Mouse (Mus musculus): ENCODE data around the gene Syt15. TPM values are rescaled to one million over a fixed set of nuclear protein-coding genes. Genes with fewer than 3 reads are reported as not detected.
A peak's percentile ranks its signal among the peaks of the same experiment; 100 is the strongest.

Gene Syt15
- polyA plus RNA-seq, 1 experiment from 2014 or later: 0.05 TPM

- WGBS: 66% methylated on average over 4 of the region's 4 CpGs
- no peak for DNase-seq (ENCODE audit: low spot score)
- no peak overlapping the region for H3K4me3 ChIP-seq
- H3K27ac ChIP-seq: no peak overlapping the region
- no peaks in the 10 kb centered on the region for H3K36me3 ChIP-seq
- no peaks in the 10 kb centered on the region for H3K27me3 ChIP-seq (ENCODE audit: low read depth, poor library complexity, severe bottlenecking)
- H3K9me3 ChIP-seq (replicated peaks): no peaks in the 10 kb centered on the region
- H3K4me1 ChIP-seq: no peaks in the 10 kb centered on the region
Observed at GRCm38 (mm10) chr14:34209080-34209479, 10.3 kb upstream of the Syt15 start.

- no peak overlapping the region for H3K27ac ChIP-seq
- H3K4me3 ChIP-seq: no peak overlapping the region
- WGBS: 90% methylated on average over 4 of the region's 4 CpGs
- H3K4me1 ChIP-seq: no peaks in the 10 kb centered on the region
- H3K36me3 ChIP-seq: no peaks in the 10 kb centered on the region
- H3K27me3 ChIP-seq (ENCODE audit: low read depth, poor library complexity, severe bottlenecking): no peaks in the 10 kb centered on the region
- H3K9me3 ChIP-seq (replicated peaks): no peaks in the 10 kb centered on the region
- no peak for DNase-seq (ENCODE audit: low spot score)
Observed at GRCm38 (mm10) chr14:34209942-34210341, 9.5 kb upstream of the Syt15 start.

GRCm38 (mm10) chr14:34215451-34216127 is 3.8 kb upstream of the Syt15 start:
- H3K9me3 ChIP-seq (replicated peaks): no peaks in the 10 kb centered on the region
- H3K4me3 ChIP-seq: no peak overlapping the region
- no peak for DNase-seq (ENCODE audit: low spot score)
- H3K4me1 ChIP-seq: peaks cover 7% of the 10 kb centered on the region
- no peaks in the 10 kb centered on the region for H3K36me3 ChIP-seq
- no peak overlapping the region for H3K27ac ChIP-seq
- peaks cover 28% of the 10 kb centered on the region for H3K27me3 ChIP-seq (ENCODE audit: low read depth, poor library complexity, severe bottlenecking)
- 77% methylated on average over 6 of the region's 6 CpGs for WGBS

- Histone ChIP-seq H3K4me1 (peaks cover 7% of the 10 kb centered on the region), H3K36me3 (no peaks in the 10 kb centered on the region), H3K27ac (0 out of 2 replicates have a peak overlapping the region, but pooled peaks have one; percentile 40), H3K27me3 (ENCODE audit: low read depth, poor library complexity, severe bottlenecking) (peaks cover 48% of the 10 kb centered on the region), H3K9me3 (replicated peaks) (no peaks in the 10 kb centered on the region), H3K4me3 (peak overlapping the region; percentile 51)
- DNase-seq (ENCODE audit: low spot score): peak; percentile 44
- WGBS: 3% methylated on average over 29 of the region's 29 CpGs
Observed at GRCm38 (mm10) chr14:34219786-34220198, 397 bp downstream of the Syt15 start.

- Histone ChIP-seq H3K4me1 (peaks cover 7% of the 10 kb centered on the region), H3K27ac (no peak overlapping the region), H3K36me3 (no peaks in the 10 kb centered on the region), H3K27me3 (ENCODE audit: low read depth, poor library complexity, severe bottlenecking) (peaks cover 48% of the 10 kb centered on the region), H3K4me3 (no peak overlapping the region), H3K9me3 (replicated peaks) (no peaks in the 10 kb centered on the region)
- WGBS: 78% methylated on average over 5 of the region's 5 CpGs
- DNase-seq (ENCODE audit: low spot score): no peak
Observed at GRCm38 (mm10) chr14:34220426-34220825, 1.0 kb downstream of the Syt15 start.

GRCm38 (mm10) chr14:34221416-34222077 is 2.2 kb downstream of the Syt15 start:
- H3K27me3 ChIP-seq (ENCODE audit: low read depth, poor library complexity, severe bottlenecking): peaks cover 48% of the 10 kb centered on the region
- no peak for DNase-seq (ENCODE audit: low spot score)
- no peak overlapping the region for H3K4me3 ChIP-seq
- H3K27ac ChIP-seq: no peak overlapping the region
- peaks cover 9% of the 10 kb centered on the region for H3K4me1 ChIP-seq
- no peaks in the 10 kb centered on the region for H3K9me3 ChIP-seq (replicated peaks)
- no peaks in the 10 kb centered on the region for H3K36me3 ChIP-seq
- 73% methylated on average over 5 of the region's 5 CpGs for WGBS

GRCm38 (mm10) chr14:34223362-34223898 is 4.0 kb downstream of the Syt15 start:
- WGBS: 71% methylated on average over 5 of the region's 5 CpGs
- Histone ChIP-seq H3K4me1 (peaks cover 13% of the 10 kb centered on the region), H3K27ac (no peak overlapping the region), H3K36me3 (no peaks in the 10 kb centered on the region), H3K9me3 (replicated peaks) (no peaks in the 10 kb centered on the region), H3K4me3 (no peak overlapping the region), H3K27me3 (ENCODE audit: low read depth, poor library complexity, severe bottlenecking) (peaks cover 41% of the 10 kb centered on the region)
- no peak for DNase-seq (ENCODE audit: low spot score)

- H3K9me3 ChIP-seq (replicated peaks): no peaks in the 10 kb centered on the region
- 88% methylated on average over 9 of the region's 9 CpGs for WGBS
- peaks cover 16% of the 10 kb centered on the region for H3K27me3 ChIP-seq (ENCODE audit: low read depth, poor library complexity, severe bottlenecking)
Observed at GRCm38 (mm10) chr14:34225986-34226385, 6.6 kb downstream of the Syt15 start.

GRCm38 (mm10) chr14:34226566-34226965 is 7.2 kb downstream of the Syt15 start:
- H3K9me3 ChIP-seq (replicated peaks): no peaks in the 10 kb centered on the region
- WGBS: 85% methylated on average over 4 of the region's 4 CpGs
- peaks cover 7% of the 10 kb centered on the region; the same call in 1 of the 2 replicates for H3K4me1 ChIP-seq
- no peaks in the 10 kb centered on the region for H3K36me3 ChIP-seq
- no peak overlapping the region for H3K4me3 ChIP-seq
- peak overlapping the region; percentile 30; the same call in 1 of the 2 replicates for H3K27ac ChIP-seq
- H3K27me3 ChIP-seq (ENCODE audit: low read depth, poor library complexity, severe bottlenecking): peaks cover 10% of the 10 kb centered on the region
- no peak for DNase-seq (ENCODE audit: low spot score)

More at GRCm38 (mm10) chr14:34225986-34226385, 6.6 kb downstream of the Syt15 start:
- 0 out of 2 replicates have a peak overlapping the region, but pooled peaks have one; percentile 30 for H3K27ac ChIP-seq
- DNase-seq (ENCODE audit: low spot score): no peak
- H3K4me3 ChIP-seq: no peak overlapping the region
- H3K36me3 ChIP-seq: no peaks in the 10 kb centered on the region
- peaks cover 7% of the 10 kb centered on the region; the same call in 1 of the 2 replicates for H3K4me1 ChIP-seq

GRCm38 (mm10) chr14:34227981-34228380 is 8.6 kb downstream of the Syt15 start:
- no peaks in the 10 kb centered on the region for H3K27me3 ChIP-seq (ENCODE audit: low read depth, poor library complexity, severe bottlenecking)
- no peak overlapping the region for H3K4me3 ChIP-seq
- peaks cover 7% of the 10 kb centered on the region; the same call in 1 of the 2 replicates for H3K4me1 ChIP-seq
- no peak overlapping the region for H3K27ac ChIP-seq
- no peaks in the 10 kb centered on the region for H3K9me3 ChIP-seq (replicated peaks)
- WGBS: 88% methylated on average over 12 of the region's 12 CpGs
- no peaks in the 10 kb centered on the region for H3K36me3 ChIP-seq
- DNase-seq (ENCODE audit: low spot score): no peak

- no peak overlapping the region for H3K4me3 ChIP-seq
- WGBS: 92% methylated on average over 10 of the region's 10 CpGs
- H3K27me3 ChIP-seq (ENCODE audit: low read depth, poor library complexity, severe bottlenecking): no peaks in the 10 kb centered on the region
- DNase-seq (ENCODE audit: low spot score): no peak
- H3K27ac ChIP-seq: no peak overlapping the region
- peaks cover 7% of the 10 kb centered on the region; the same call in 1 of the 2 replicates for H3K4me1 ChIP-seq
- H3K36me3 ChIP-seq: no peaks in the 10 kb centered on the region
- H3K9me3 ChIP-seq (replicated peaks): no peaks in the 10 kb centered on the region
Observed at GRCm38 (mm10) chr14:34228830-34229506, 9.6 kb downstream of the Syt15 start.

- DNase-seq (ENCODE audit: low spot score): no peak
- WGBS: 71% methylated on average over 7 of the region's 7 CpGs
- no peak overlapping the region for H3K27ac ChIP-seq
Observed at GRCm38 (mm10) chr14:34232340-34232739, 12.9 kb downstream of the Syt15 start.

More at GRCm38 (mm10) chr14:34232340-34232739, 12.9 kb downstream of the Syt15 start:
- H3K4me1 ChIP-seq: peaks cover 5% of the 10 kb centered on the region; the same call in 1 of the 2 replicates
- H3K27me3 ChIP-seq (ENCODE audit: low read depth, poor library complexity, severe bottlenecking): no peaks in the 10 kb centered on the region
- H3K36me3 ChIP-seq: no peaks in the 10 kb centered on the region
- no peaks in the 10 kb centered on the region for H3K9me3 ChIP-seq (replicated peaks)
- H3K4me3 ChIP-seq: no peak overlapping the region

Data from limb, embryonic 10.5 days (tissue).